Comparison of ENCODE assay signal across 28 mouse cellular contexts in the genomic region with DNA sequence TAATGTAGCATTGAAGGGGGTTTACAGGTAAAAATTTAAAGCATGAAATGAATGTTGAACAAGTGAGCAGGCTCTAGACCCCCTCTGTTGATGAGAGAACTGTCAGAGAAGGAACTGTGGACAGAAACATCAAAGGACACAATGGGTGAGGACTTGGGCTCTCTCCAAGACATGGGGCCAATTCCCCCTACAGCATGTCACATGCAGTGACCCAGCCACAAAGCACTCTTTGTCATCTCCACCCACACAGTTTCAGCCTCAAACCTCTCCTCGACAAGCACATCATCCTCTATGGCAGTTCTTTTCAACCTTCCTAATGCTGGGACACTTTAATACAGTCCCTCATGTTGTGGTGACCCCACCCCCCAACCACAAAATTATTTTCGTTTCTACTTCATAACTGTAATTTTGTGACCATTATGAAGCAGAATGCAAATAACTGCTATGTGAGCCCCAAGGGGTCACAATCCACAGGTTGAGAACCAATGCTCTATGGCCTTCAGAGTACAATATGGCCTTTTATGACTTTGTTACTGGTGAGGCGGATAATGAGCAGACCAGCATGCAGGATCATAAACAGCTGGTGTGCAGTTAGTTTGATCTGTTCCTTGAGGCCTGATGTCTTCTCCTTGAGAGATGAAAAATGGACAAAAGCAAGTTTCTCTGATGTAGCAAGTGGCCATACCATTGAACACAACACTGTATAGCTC. TPM values are rescaled to one million over a fixed set of nuclear protein-coding genes. Genes with fewer than 3 reads are reported as not detected.
A peak's percentile ranks its signal among the peaks of the same experiment; 100 is the strongest.
DNase-seq lines count a peak whose midpoint lies in the region; ATAC-seq and TF ChIP-seq lines count a peak whose summit lies in the region.
"Had no signal": no experiment of that assay in that cellular context is flagged by ENCODE, and none has a peak within 500 bp of the region (broad histone marks: within the 10 kb centered on the region; RNA-seq: fewer than 3 reads in every experiment).

No protein-coding gene starts in this region.

- no peak for TF ChIP-seq CTCF in hindbrain, postnatal 0 days (IDR thresholded peaks at IDR 0.05; ENCODE audit: low read depth)
- no peak for TF ChIP-seq CTCF in lung, embryonic 14.5 days (IDR thresholded peaks at IDR 0.05; ENCODE audit: low read depth)
- no peak for TF ChIP-seq CTCF in brain, embryonic 14.5 days (IDR thresholded peaks at IDR 0.05; ENCODE audit: borderline replicate concordance, extremely low read depth, insufficient read depth, insufficient read length)
- TF ChIP-seq CTCF in intestine, postnatal 0 days (IDR thresholded peaks at IDR 0.05; ENCODE audit: low read depth), result no peak

- H3K9me3 ChIP-seq in hindbrain, postnatal 0 days (ENCODE audit: low read length), result no peaks in the 10 kb centered on the region
- H3K9me3 ChIP-seq in hindbrain, embryonic 16.5 days (ENCODE audit: control insufficient read depth, low read length), result no peaks in the 10 kb centered on the region
- no peaks in the 10 kb centered on the region for H3K9me3 ChIP-seq in lung, embryonic 14.5 days (ENCODE audit: low read depth, low read length)
- no peaks in the 10 kb centered on the region for H3K9me3 ChIP-seq in intestine, postnatal 0 days (ENCODE audit: control insufficient read depth)
- no peaks in the 10 kb centered on the region for H3K9me3 ChIP-seq in kidney, embryonic 14.5 days (ENCODE audit: control insufficient read depth, low read length)
- H3K9me3 ChIP-seq: embryonic facial prominence, embryonic 13.5 days; hindbrain, embryonic 10.5 days; hindbrain, embryonic 15.5 days; kidney, embryonic 15.5 days; midbrain, embryonic 15.5 days; neural tube, embryonic 15.5 days had no signal

- no peak overlapping the region for H3K27ac ChIP-seq in hindbrain, postnatal 0 days
- H3K27ac ChIP-seq in hindbrain, embryonic 16.5 days (ENCODE audit: low read depth, low read length), result no peak overlapping the region
- no peak overlapping the region for H3K27ac ChIP-seq in lung, embryonic 14.5 days (ENCODE audit: low read depth)
- peak overlapping the region; percentile 37; the same call in 1 of the 2 replicates for H3K27ac ChIP-seq in intestine, postnatal 0 days (ENCODE audit: low read depth, low read length)
- no peak overlapping the region for H3K27ac ChIP-seq in kidney, embryonic 14.5 days (ENCODE audit: low read depth, low read length)
- H3K27ac ChIP-seq: embryonic facial prominence, embryonic 13.5 days; hindbrain, embryonic 10.5 days; hindbrain, embryonic 15.5 days; kidney, embryonic 15.5 days; liver, embryonic 14.5 days; midbrain, embryonic 10.5 days; midbrain, embryonic 15.5 days; neural tube, embryonic 15.5 days had no signal

- 51% methylated on average over 3 of the region's 3 CpGs for WGBS in hindbrain, postnatal 0 days
- whole genome bisulfite sequencing in hindbrain, embryonic 16.5 days, result 67% methylated on average over 3 of the region's 3 CpGs
- 64% methylated on average over 3 of the region's 3 CpGs for WGBS in lung, embryonic 14.5 days
- WGBS in intestine, postnatal 0 days, result 46% methylated on average over 3 of the region's 3 CpGs
- WGBS in kidney, embryonic 14.5 days, result 64% methylated on average over 3 of the region's 3 CpGs

- no peak overlapping the region for H3K4me3 ChIP-seq in hindbrain, postnatal 0 days (ENCODE audit: low read length)
- H3K4me3 ChIP-seq in hindbrain, embryonic 16.5 days (ENCODE audit: low read length), result no peak overlapping the region
- H3K4me3 ChIP-seq in lung, embryonic 14.5 days (ENCODE audit: low read depth, low read length), result no peak overlapping the region
- H3K4me3 ChIP-seq in intestine, postnatal 0 days (ENCODE audit: low read depth, low read length), result no peak overlapping the region
- H3K4me3 ChIP-seq in kidney, embryonic 14.5 days (ENCODE audit: low read length), result no peak overlapping the region
- H3K4me3 ChIP-seq: embryonic facial prominence, embryonic 13.5 days; hindbrain, embryonic 10.5 days; hindbrain, embryonic 15.5 days; kidney, embryonic 15.5 days; midbrain, embryonic 10.5 days; midbrain, embryonic 15.5 days; neural tube, embryonic 15.5 days had no signal

- no peaks in the 10 kb centered on the region for H3K4me1 ChIP-seq in hindbrain, postnatal 0 days (ENCODE audit: insufficient read depth, low read length)
- H3K4me1 ChIP-seq in hindbrain, embryonic 16.5 days (ENCODE audit: control insufficient read depth, insufficient read depth, low read depth, low read length), result no peaks in the 10 kb centered on the region
- no peaks in the 10 kb centered on the region for H3K4me1 ChIP-seq in lung, embryonic 14.5 days (ENCODE audit: insufficient read depth)
- H3K4me1 ChIP-seq in intestine, postnatal 0 days (replicated peaks; ENCODE audit: control insufficient read depth, insufficient read depth, low read length), result no peaks in the 10 kb centered on the region
- no peaks in the 10 kb centered on the region for H3K4me1 ChIP-seq in kidney, embryonic 14.5 days (ENCODE audit: control insufficient read depth, insufficient read depth, low read length)
- H3K4me1 ChIP-seq: embryonic facial prominence, embryonic 13.5 days; hindbrain, embryonic 10.5 days; hindbrain, embryonic 15.5 days; kidney, embryonic 15.5 days; midbrain, embryonic 10.5 days; midbrain, embryonic 15.5 days had no signal

- no peak for TF ChIP-seq POLR2A in brain, embryonic 14.5 days (IDR thresholded peaks at IDR 0.05; ENCODE audit: borderline replicate concordance, extremely low read depth, insufficient read depth, insufficient read length, poor library complexity, severe bottlenecking)

- no peak overlapping the region for H3K4me2 ChIP-seq in hindbrain, postnatal 0 days (ENCODE audit: low read depth, low read length)
- H3K4me2 ChIP-seq in hindbrain, embryonic 16.5 days (ENCODE audit: low read length), result no peak overlapping the region
- H3K4me2 ChIP-seq in lung, embryonic 14.5 days, result no peak overlapping the region
- no peak overlapping the region for H3K4me2 ChIP-seq in intestine, postnatal 0 days (replicated peaks; ENCODE audit: low read depth)
- H3K4me2 ChIP-seq in kidney, embryonic 14.5 days (replicated peaks; ENCODE audit: low read depth, low read length), result no peak overlapping the region
- H3K4me2 ChIP-seq: embryonic facial prominence, embryonic 13.5 days; hindbrain, embryonic 15.5 days; kidney, embryonic 15.5 days; midbrain, embryonic 15.5 days; neural tube, embryonic 15.5 days had no signal

- H3K27me3 ChIP-seq in hindbrain, postnatal 0 days (ENCODE audit: insufficient read depth, low read length), result no peaks in the 10 kb centered on the region
- no peaks in the 10 kb centered on the region for H3K27me3 ChIP-seq in hindbrain, embryonic 16.5 days (replicated peaks; ENCODE audit: control insufficient read depth, insufficient read depth, low read length)
- H3K27me3 ChIP-seq in lung, embryonic 14.5 days (ENCODE audit: insufficient read depth, low read length), result no peaks in the 10 kb centered on the region
- no peaks in the 10 kb centered on the region for H3K27me3 ChIP-seq in intestine, postnatal 0 days (replicated peaks; ENCODE audit: control insufficient read depth, insufficient read depth, low read length)
- no peaks in the 10 kb centered on the region for H3K27me3 ChIP-seq in kidney, embryonic 14.5 days (ENCODE audit: control insufficient read depth, insufficient read depth, low read length)
- H3K27me3 ChIP-seq: embryonic facial prominence, embryonic 13.5 days; hindbrain, embryonic 15.5 days; kidney, embryonic 15.5 days; midbrain, embryonic 15.5 days had no signal

- peak; percentile 40 for ATAC-seq in hindbrain, postnatal 0 days
- no peak for ATAC-seq in hindbrain, embryonic 16.5 days
- 0 out of 2 replicates have a peak, but pooled peaks have one; percentile 44 for ATAC-seq in lung, embryonic 14.5 days (ENCODE audit: insufficient read depth)
- peak; percentile 73 for ATAC-seq in intestine, postnatal 0 days
- no peak for ATAC-seq in kidney, embryonic 14.5 days (ENCODE audit: low FRiP score, low TSS enrichment)
- ATAC-seq: forebrain, embryonic 16.5 days; midbrain, embryonic 15.5 days had no signal

- H3K9ac ChIP-seq in hindbrain, postnatal 0 days (replicated peaks; ENCODE audit: low read length), result no peak overlapping the region
- no peak overlapping the region for H3K9ac ChIP-seq in hindbrain, embryonic 16.5 days (ENCODE audit: low read depth, low read length)
- no peak overlapping the region for H3K9ac ChIP-seq in lung, embryonic 14.5 days
- H3K9ac ChIP-seq in intestine, postnatal 0 days (ENCODE audit: low read depth, low read length), result no peak overlapping the region
- no peak overlapping the region for H3K9ac ChIP-seq in kidney, embryonic 14.5 days (ENCODE audit: low read depth, low read length)
- H3K9ac ChIP-seq: embryonic facial prominence, embryonic 13.5 days; hindbrain, embryonic 15.5 days; kidney, embryonic 15.5 days; liver, embryonic 14.5 days; midbrain, embryonic 15.5 days; neural tube, embryonic 15.5 days had no signal

- no peak for DNase-seq in hindbrain, postnatal 0 days (ENCODE audit: low spot score)
- no peak for DNase-seq in lung, embryonic 14.5 days
- no peak for DNase-seq in lung, postnatal 10 days
- peak; percentile 39 for DNase-seq in brain, embryonic 14.5 days (ENCODE audit: low read depth)
- DNase-seq in ovary, postnatal 10 days (ENCODE audit: low spot score), result no peak
- DNase-seq: adrenal gland, postnatal 36 days; cerebellum, adult 9-11 months; gastrocnemius, postnatal 10 days; heart, postnatal 14 days; kidney, adult 11 months; kidney, postnatal 36 days; liver; lung, adult 2 months; right cerebral cortex, postnatal 4 days had no signal

- H3K36me3 ChIP-seq in hindbrain, postnatal 0 days (ENCODE audit: insufficient read depth, low read length), result no peaks in the 10 kb centered on the region
- no peaks in the 10 kb centered on the region for H3K36me3 ChIP-seq in hindbrain, embryonic 16.5 days (ENCODE audit: control insufficient read depth, insufficient read depth, low read length)
- H3K36me3 ChIP-seq in lung, embryonic 14.5 days (ENCODE audit: insufficient read depth), result no peaks in the 10 kb centered on the region
- no peaks in the 10 kb centered on the region for H3K36me3 ChIP-seq in intestine, postnatal 0 days (ENCODE audit: control insufficient read depth, insufficient read depth)
- no peaks in the 10 kb centered on the region for H3K36me3 ChIP-seq in kidney, embryonic 14.5 days (ENCODE audit: control insufficient read depth, insufficient read depth, low read length)
- H3K36me3 ChIP-seq: embryonic facial prominence, embryonic 13.5 days; hindbrain, embryonic 10.5 days; hindbrain, embryonic 15.5 days; kidney, embryonic 15.5 days; midbrain, embryonic 10.5 days; midbrain, embryonic 15.5 days; neural tube, embryonic 15.5 days had no signal

RNA-seq across cellular contexts. Expression of a gene that starts 10.8 kb away (rescaled TPM):
- total RNA-seq in hindbrain, postnatal 0 days (2014; rRNA removed), result 126 and 128 TPM in 2 replicates
- 39.8 and 44.6 TPM in 2 replicates for polyA plus RNA-seq in hindbrain, postnatal 0 days (2015; fragmentation: Nextera tagmentation; extraction: Ambion mirVana)
- 53.8 and 72.4 TPM in 2 replicates for polyA plus RNA-seq in hindbrain, embryonic 16.5 days (2015; fragmentation: Nextera tagmentation; extraction: Ambion mirVana)
- 14.4 and 16.0 TPM in 2 replicates for polyA plus RNA-seq in lung, embryonic 14.5 days (2014; fragmentation: Nextera tagmentation; extraction: Ambion mirVana)
- 172 and 207 TPM in 2 replicates for polyA plus RNA-seq in brain, embryonic 14.5 days (2012; rRNA removed)
- 2.6 and 2.7 TPM in 2 replicates for polyA plus RNA-seq in intestine, postnatal 0 days (2015; fragmentation: Nextera tagmentation; extraction: Ambion mirVana)
- polyA plus RNA-seq in kidney, embryonic 14.5 days (2014; fragmentation: Nextera tagmentation; extraction: Ambion mirVana), result 8.6 and 10.5 TPM in 2 replicates
- total RNA-seq: megakaryocyte progenitor cell, adult 5-6 weeks; MEL had no signal

Comparison
In these comparisons a context has a peak if more than half of its experiments do, and no peak if none do; other contexts are left out.
1. ATAC-seq: peak in hindbrain, postnatal 0 days (single experiment), lung, embryonic 14.5 days (single experiment) and intestine, postnatal 0 days (single experiment); none in hindbrain, embryonic 16.5 days (single experiment) and kidney, embryonic 14.5 days (single experiment).